Mouse (Mus musculus): ENCODE measurements around the gene Cmtm8.

DNA sequence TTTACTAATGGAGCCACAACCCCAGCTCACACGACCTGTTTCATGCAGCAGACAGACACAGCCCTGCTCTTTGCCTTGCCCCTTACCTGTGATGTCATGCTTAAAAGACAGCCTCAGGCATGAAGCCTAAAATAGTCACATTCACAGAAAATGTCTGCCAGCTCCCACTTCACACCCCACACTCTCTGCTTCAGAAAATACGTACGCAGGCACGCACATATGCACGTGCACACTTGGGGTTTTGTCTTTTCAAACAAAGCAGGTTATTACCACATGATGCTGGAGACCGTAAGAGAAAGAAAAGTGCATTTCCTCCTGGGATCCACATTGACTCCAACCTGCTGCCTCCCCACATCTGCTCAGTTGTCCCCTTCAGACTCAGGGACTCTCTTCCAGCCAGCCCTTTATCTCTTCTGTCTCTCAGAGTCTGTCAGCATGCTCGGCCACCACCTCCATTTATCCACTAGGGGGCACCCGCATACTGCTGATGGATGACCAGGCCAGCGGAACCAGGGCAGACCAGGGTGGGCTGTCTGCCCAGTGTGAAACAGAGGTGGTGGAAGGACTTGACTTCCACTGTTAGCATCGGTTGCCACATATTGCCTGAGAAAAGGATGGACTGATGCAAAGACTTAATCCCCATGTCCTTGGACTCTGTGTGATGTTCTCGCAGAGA, 46.5 kb downstream of the Cmtm8 start:
- TF ChIP-seq CTCF (IDR thresholded peaks at IDR 0.05; ENCODE audit: low read depth) (peak; percentile 100), EP300 (optimal IDR thresholded peaks at IDR 0.05) (no peak)
